Mouse (Mus musculus): ENCODE measurements around the gene Zbtb4.
A peak's percentile ranks its signal among the peaks of the same experiment; 100 is the strongest.

Zbtb4 gene

GRCm38 (mm10) chr11:69800392-69801197, 34.9 kb downstream of the Zbtb4 start:
- DNase-seq (ENCODE audit: low read depth, low spot score) = peak; percentile 94

GRCm38 (mm10) chr11:69801379-69801977, 35.8 kb downstream of the Zbtb4 start, which contains the start of gene Fgf11:
Gene Fgf11 (minus strand): TSS chr11:69801857.
- no peak for DNase-seq (ENCODE audit: low read depth, low spot score)

- peak; percentile 91 for DNase-seq (ENCODE audit: low read depth, low spot score)
These were observed 37.0 kb downstream of the Zbtb4 start for GRCm38 (mm10) chr11:69802648-69803105.

GRCm38 (mm10) chr11:69803328-69803727, 37.6 kb downstream of the Zbtb4 start:
- DNase-seq (ENCODE audit: low read depth, low spot score) = no peak

- peak; percentile 92 for DNase-seq (ENCODE audit: low read depth, low spot score)
These were observed 38.3 kb downstream of the Zbtb4 start for GRCm38 (mm10) chr11:69803786-69804651.

GRCm38 (mm10) chr11:69804652-69804940, 38.9 kb downstream of the Zbtb4 start:
- DNase-seq (ENCODE audit: low read depth, low spot score) = no peak

GRCm38 (mm10) chr11:69804972-69805909, 39.5 kb downstream of the Zbtb4 start, which contains the start of gene Tmem102:
Gene Tmem102 (minus strand): TSS chr11:69805624.
- DNase-seq (ENCODE audit: low read depth, low spot score) = peak; percentile 87

- DNase-seq (ENCODE audit: low read depth, low spot score) = no peak
These were observed 40.7 kb downstream of the Zbtb4 start for GRCm38 (mm10) chr11:69806378-69806777.

- DNase-seq (ENCODE audit: low read depth, low spot score) = no peak
These were observed 41.9 kb downstream of the Zbtb4 start for GRCm38 (mm10) chr11:69807641-69808040.

GRCm38 (mm10) chr11:69810280-69810679, 44.6 kb downstream of the Zbtb4 start:
- DNase-seq (ENCODE audit: low read depth, low spot score) = peak; percentile 32

- no peak for DNase-seq (ENCODE audit: low read depth, low spot score)
These were observed 49.4 kb downstream of the Zbtb4 start, which contains the start of gene Gm39566 for GRCm38 (mm10) chr11:69815155-69815554. Gene Gm39566 (minus strand): TSS chr11:69815298.

- no peak for DNase-seq (ENCODE audit: low read depth, low spot score)
These were observed 50.8 kb downstream of the Zbtb4 start for GRCm38 (mm10) chr11:69816520-69816919.

GRCm38 (mm10) chr11:69818365-69818764, 52.7 kb downstream of the Zbtb4 start, which contains the start of gene Spem2:
Gene Spem2 (minus strand): TSS chr11:69818465.
- DNase-seq (ENCODE audit: low read depth, low spot score) = no peak

GRCm38 (mm10) chr11:69818871-69819270, 53.2 kb downstream of the Zbtb4 start:
- no peak for DNase-seq (ENCODE audit: low read depth, low spot score)

GRCm38 (mm10) chr11:69822080-69822479, 56.4 kb downstream of the Zbtb4 start, which contains the start of gene Spem1:
Gene Spem1 (minus strand): TSS chr11:69822180.
- DNase-seq (ENCODE audit: low read depth, low spot score) = no peak

GRCm38 (mm10) chr11:69823456-69823855, 57.7 kb downstream of the Zbtb4 start:
- DNase-seq (ENCODE audit: low read depth, low spot score) = no peak

GRCm38 (mm10) chr11:69828832-69829231, 63.1 kb downstream of the Zbtb4 start:
- no peak for DNase-seq (ENCODE audit: low read depth, low spot score)

- no peak for DNase-seq (ENCODE audit: low read depth, low spot score)
These were observed 67.8 kb downstream of the Zbtb4 start for GRCm38 (mm10) chr11:69833554-69833953.
